Mouse (Mus musculus): Measurements from ENCODE around the gene Slco1a5. TPM values are rescaled to one million over a fixed set of nuclear protein-coding genes. Genes with fewer than 3 reads are reported as not detected.
"Not testable (repeated sequence)": the region's sequence is repeated elsewhere in the genome, so short reads cannot be mapped to it uniquely, and the experiment has no call there.

The Slco1a5 gene
- polyA plus RNA-seq, 1 experiment from 2014 or later = 0.22 TPM

DNA sequence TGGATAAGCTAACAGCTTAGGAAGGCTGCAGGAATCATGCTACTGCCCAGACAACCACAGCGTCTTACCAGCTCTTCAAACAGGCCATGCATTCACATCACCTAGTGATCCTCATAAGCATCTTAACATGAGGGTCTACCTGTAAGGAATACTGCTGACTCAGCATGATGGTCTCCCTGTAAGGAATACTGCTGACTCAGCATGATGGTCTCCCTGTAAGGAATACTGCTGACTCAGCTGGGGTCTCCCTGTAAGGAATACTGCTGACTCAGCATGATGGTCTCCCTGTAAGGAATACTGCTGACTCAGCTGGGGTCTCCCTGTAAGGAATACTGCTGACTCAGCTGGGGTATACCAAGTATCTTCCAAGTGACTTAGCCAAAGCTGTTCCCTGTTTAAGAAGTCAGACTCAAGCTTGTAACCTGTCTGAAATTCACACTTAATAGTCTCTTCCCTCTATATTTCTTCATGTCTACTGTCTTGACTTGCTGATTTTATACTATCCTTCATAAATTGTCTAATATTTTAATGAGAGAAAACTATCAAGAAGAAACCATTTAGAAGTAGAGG, 72.0 kb downstream of the Slco1a5 start:
- H3K4me1 ChIP-seq; H3K4me2 ChIP-seq; H3K36me3 ChIP-seq (replicated peaks); ATAC-seq (ENCODE audit: low FRiP score); H3K4me3 ChIP-seq (replicated peaks); H3K9me3 ChIP-seq; H3K9ac ChIP-seq; H3K27ac ChIP-seq; H3K27me3 ChIP-seq: not testable (repeated sequence)
- WGBS = 96% methylated on average over 1 of the region's 1 CpGs

DNA sequence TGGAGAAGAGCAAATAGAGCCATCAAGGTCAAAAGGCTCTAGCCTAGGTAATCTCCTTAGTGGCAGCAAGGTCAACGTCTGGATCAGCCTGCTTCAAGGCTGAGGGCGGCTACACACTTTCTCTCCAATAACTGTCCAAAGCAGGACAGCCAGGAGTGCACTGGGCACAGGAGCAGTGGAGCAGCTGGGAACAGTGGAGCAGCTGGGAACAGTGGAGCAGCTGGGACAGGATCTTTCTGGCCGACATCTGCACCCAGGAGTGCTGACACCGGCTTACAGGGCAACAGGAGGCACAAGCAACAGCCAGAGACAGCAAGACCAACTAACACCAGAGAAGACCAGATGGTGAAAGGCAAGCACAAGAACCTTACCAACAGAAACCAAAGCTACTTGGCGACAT, 77.7 kb downstream of the Slco1a5 start:
- Histone ChIP-seq H3K4me3 (replicated peaks) (no peak overlapping the region), H3K4me2 (no peak overlapping the region), H3K36me3 (replicated peaks) (no peaks in the 10 kb centered on the region), H3K27ac (no peak overlapping the region), H3K4me1 (no peaks in the 10 kb centered on the region), H3K9me3 (no peaks in the 10 kb centered on the region), H3K27me3 (no peaks in the 10 kb centered on the region), H3K9ac (no peak overlapping the region)
- ATAC-seq (ENCODE audit: low FRiP score) = no peak
- WGBS = 88% methylated on average over 5 of the region's 5 CpGs

DNA sequence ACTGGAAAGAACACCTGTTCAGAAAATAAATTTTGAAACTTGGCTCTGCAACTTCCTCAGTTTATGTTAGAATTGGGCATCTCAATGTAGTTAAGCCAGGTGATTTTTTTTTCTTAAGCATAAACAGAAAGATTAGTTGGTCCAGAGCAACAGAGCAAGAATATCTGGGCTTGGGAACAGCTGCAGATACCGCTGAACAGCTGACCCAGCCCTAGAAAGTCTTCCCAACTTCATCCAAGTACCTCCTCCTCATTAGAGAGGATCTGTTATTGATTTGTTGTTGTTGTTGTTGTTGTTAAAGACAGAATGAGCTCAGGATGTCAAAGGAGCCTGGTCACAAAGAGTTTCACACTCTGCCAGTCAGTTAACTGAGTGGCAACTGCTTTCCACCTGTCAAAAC, 83.3 kb downstream of the Slco1a5 start:
- no peaks in the 10 kb centered on the region for H3K4me1 ChIP-seq
- no peaks in the 10 kb centered on the region for H3K27me3 ChIP-seq
- WGBS = 71% methylated on average over 1 of the region's 1 CpGs
- H3K9ac ChIP-seq = no peak overlapping the region
- H3K4me2 ChIP-seq = no peak overlapping the region
- H3K9me3 ChIP-seq = no peaks in the 10 kb centered on the region
- H3K36me3 ChIP-seq (replicated peaks) = no peaks in the 10 kb centered on the region
- H3K27ac ChIP-seq = no peak overlapping the region
- no peak for ATAC-seq (ENCODE audit: low FRiP score)
- H3K4me3 ChIP-seq (replicated peaks) = no peak overlapping the region

DNA sequence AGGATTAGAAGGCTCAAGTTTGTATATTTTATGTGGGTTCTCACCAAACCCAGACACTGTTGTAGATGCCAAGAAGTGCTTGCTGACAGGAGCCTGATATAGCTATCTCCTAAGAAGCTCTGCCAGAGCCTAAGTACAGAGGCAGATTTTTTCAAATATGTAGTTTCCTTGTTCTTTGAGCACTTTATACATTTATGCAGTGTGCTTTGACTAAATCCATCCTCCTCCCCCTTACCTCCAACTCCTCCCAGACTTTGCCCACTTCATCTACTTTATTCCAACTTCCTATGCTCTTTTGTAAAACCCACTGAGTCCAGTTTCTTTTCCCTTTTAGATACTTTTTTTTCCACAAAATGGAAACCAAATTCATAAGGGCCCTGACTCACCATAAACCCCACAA, 102.6 kb downstream of the Slco1a5 start:
- Histone ChIP-seq H3K9ac (no peak overlapping the region), H3K27ac (no peak overlapping the region)

DNA sequence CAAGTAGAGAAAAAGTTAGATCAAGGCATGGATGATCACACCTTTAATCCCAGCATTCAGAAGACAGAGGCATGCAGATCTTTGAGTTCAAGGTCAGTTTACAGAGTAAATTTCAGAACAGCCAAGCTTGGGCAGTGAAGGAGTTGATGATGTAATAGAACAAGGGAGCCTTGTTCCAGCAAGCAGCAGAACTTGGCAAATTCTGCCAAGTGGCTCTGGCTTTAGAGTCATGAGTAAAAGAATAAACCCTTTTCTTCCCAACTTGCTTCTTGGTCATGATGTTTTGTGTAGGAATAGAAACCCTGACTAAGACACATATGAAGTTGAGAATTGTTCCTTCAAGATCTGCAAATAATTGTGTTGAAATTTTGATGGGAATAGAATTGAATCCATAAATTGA, 111.0 kb downstream of the Slco1a5 start:
- Histone ChIP-seq H3K27me3 (no peaks in the 10 kb centered on the region), H3K27ac (no peak overlapping the region), H3K9me3 (no peaks in the 10 kb centered on the region), H3K4me1 (no peaks in the 10 kb centered on the region), H3K4me3 (replicated peaks) (no peak overlapping the region), H3K36me3 (replicated peaks) (no peaks in the 10 kb centered on the region), H3K9ac (no peak overlapping the region), H3K4me2 (no peak overlapping the region)
- ATAC-seq (ENCODE audit: low FRiP score) = no peak

More for the DNA sequence above, 102.6 kb downstream of the Slco1a5 start:
- H3K9me3 ChIP-seq = no peaks in the 10 kb centered on the region
- no peak overlapping the region for H3K4me3 ChIP-seq (replicated peaks)
- H3K4me2 ChIP-seq = no peak overlapping the region
- no peak for ATAC-seq (ENCODE audit: low FRiP score)
- H3K36me3 ChIP-seq (replicated peaks) = no peaks in the 10 kb centered on the region
- H3K27me3 ChIP-seq = no peaks in the 10 kb centered on the region
- H3K4me1 ChIP-seq = no peaks in the 10 kb centered on the region

DNA sequence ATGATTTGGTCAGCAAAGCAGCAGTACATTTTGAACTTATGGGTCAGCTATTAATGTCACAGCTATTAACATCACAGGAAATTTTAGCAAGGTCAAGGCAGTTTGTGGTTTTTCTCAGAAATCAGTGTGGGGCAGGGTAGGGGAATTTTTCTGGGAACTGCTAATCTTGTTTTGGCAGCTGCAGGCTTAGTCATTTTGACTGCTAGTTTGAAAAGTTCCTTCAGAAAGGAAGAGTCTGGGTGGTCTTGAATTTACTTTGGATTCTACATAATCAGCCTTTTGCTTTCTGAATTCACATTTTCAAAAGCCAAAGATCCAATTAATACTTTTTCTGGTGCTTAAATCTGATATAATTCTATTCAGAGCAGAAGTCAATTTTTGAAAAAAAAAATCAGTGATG, 113.0 kb downstream of the Slco1a5 start:
- no peak overlapping the region for H3K9ac ChIP-seq
- no peaks in the 10 kb centered on the region for H3K4me1 ChIP-seq
- no peak overlapping the region for H3K4me2 ChIP-seq
- H3K36me3 ChIP-seq (replicated peaks) = no peaks in the 10 kb centered on the region
- no peak for ATAC-seq (ENCODE audit: low FRiP score)
- H3K4me3 ChIP-seq (replicated peaks) = no peak overlapping the region
- no peaks in the 10 kb centered on the region for H3K9me3 ChIP-seq
- no peak overlapping the region for H3K27ac ChIP-seq
- H3K27me3 ChIP-seq = no peaks in the 10 kb centered on the region

DNA sequence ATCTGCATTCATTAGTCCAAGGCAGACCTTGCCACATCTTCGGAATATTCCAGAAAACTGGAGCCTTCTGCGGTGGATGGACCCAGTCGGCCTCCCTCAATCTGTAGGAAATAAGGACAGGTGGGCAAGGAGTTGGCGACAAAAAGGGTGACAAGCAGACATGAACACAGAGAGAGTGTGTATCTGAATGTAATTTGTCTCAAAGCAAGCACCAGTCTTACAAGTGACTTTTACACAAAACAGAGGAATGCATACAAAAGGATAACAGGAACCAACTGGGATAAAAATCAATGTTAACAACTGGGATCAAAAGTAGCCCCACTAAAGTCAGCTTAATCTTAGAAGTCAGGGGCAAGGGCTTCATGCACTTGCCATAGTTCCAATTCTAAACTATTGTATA, 114.4 kb downstream of the Slco1a5 start, which contains the start of gene Slco1a6:
Gene Slco1a6, minus strand, starts transcription at position 101 of the 400 bp plus-strand sequence.
- Histone ChIP-seq H3K4me1 (no peaks in the 10 kb centered on the region), H3K4me3 (replicated peaks) (no peak within 1 kb of the TSS), H3K9me3 (no peaks in the 10 kb centered on the region), H3K36me3 (replicated peaks) (no peaks in the 10 kb centered on the region), H3K27ac (no peak within 1 kb of the TSS), H3K27me3 (no peaks in the 10 kb centered on the region), H3K9ac (no peak within 1 kb of the TSS), H3K4me2 (no peak within 1 kb of the TSS)
- WGBS = 91% methylated on average over 4 of the region's 4 CpGs
- no peak for ATAC-seq (ENCODE audit: low FRiP score)

DNA sequence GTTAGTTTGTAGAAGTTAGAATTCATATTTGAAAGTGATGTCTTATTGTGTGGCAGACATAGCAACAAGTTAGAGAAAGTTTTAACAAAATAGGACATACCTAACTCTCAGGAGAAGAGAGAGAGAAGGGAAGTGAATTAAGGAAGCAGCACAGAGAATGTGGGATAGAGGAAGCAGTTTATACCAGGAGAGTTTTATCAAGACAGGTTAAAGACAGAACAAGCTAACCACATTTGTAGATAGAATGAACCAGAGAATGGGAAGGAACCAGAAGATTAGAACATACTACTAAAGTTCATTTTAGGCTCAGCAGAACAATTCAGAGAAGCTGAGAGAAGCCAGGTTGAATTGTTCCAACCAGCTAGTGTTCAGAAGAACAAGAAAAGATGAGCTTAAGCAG, 122.3 kb downstream of the Slco1a5 start:
- no peaks in the 10 kb centered on the region for H3K4me1 ChIP-seq
- no peak overlapping the region for H3K4me2 ChIP-seq
- no peak overlapping the region for H3K27ac ChIP-seq
- no peaks in the 10 kb centered on the region for H3K9me3 ChIP-seq
- no peaks in the 10 kb centered on the region for H3K36me3 ChIP-seq (replicated peaks)
- no peak overlapping the region for H3K4me3 ChIP-seq (replicated peaks)
- H3K27me3 ChIP-seq = no peaks in the 10 kb centered on the region
- no peak overlapping the region for H3K9ac ChIP-seq
- ATAC-seq (ENCODE audit: low FRiP score) = no peak

DNA sequence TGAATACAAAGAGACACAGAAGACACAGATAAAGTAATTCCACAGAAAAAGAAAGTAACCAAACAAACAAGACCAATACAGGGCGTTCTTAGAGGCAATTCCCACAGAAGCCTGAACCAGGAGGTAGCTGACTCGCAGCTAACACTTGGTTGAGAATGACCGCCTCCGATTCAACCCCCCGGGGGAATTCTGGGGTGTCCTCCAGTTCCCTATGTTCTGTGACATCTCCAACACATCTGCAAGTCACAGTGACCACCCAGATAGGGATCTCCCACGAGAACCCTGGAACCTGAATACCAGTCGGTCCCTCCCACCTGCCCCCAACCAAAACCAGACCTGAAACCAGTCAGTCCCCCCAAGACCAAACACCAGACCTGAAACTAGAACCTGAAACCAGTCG, 128.5 kb downstream of the Slco1a5 start:
- no peak overlapping the region for H3K9ac ChIP-seq

DNA sequence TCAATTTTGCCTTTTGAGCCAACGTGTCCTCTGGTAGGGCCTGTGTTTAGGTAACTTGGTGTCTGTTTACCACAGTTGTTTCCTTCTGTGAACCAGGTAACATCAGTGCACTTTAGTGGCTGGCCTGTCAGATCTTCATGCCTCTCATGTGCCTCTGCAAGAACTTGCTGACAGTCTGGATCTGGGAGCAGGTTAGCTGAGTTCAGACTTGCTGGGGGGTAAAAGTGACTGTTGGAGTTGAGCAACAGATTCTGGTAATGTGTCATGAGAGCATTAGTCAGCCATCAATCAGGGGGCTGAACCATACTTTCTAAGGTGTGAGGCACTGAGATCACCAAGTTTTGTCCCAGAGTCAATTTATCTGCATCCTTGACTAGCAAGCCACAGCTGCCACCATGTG, 130.8 kb downstream of the Slco1a5 start:
- 85% methylated on average over 1 of the region's 1 CpGs for WGBS
- no peaks in the 10 kb centered on the region for H3K4me1 ChIP-seq

More for the DNA sequence above, 128.5 kb downstream of the Slco1a5 start:
- no peak overlapping the region for H3K27ac ChIP-seq
- H3K4me3 ChIP-seq (replicated peaks) = no peak overlapping the region
- H3K4me1 ChIP-seq = no peaks in the 10 kb centered on the region
- no peaks in the 10 kb centered on the region for H3K9me3 ChIP-seq
- no peak for ATAC-seq (ENCODE audit: low FRiP score)
- H3K4me2 ChIP-seq = no peak overlapping the region
- WGBS = 92% methylated on average over 8 of the region's 8 CpGs
- H3K36me3 ChIP-seq (replicated peaks) = no peaks in the 10 kb centered on the region
- H3K27me3 ChIP-seq = no peaks in the 10 kb centered on the region

DNA sequence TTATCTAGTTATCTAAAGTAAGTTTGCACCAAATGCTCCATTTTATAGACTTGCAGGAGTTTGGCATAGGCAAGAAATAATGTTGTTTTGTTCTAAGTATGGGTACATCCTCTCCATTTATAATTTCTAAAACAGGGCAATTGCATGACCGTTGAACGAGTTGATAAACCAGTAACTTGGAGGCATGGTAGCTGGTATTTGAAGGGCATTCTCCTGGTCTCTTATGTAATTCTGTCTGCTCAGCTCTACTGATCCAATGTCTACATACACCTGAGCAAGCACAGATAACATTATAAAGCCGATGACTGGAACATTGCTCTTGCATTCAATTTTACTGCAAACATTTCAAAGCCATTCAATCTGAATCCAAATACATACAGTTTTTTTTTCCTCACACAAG, 135.4 kb downstream of the Slco1a5 start:
- Histone ChIP-seq H3K9ac (no peak overlapping the region), H3K4me1 (no peaks in the 10 kb centered on the region), H3K4me3 (replicated peaks) (no peak overlapping the region), H3K9me3 (no peaks in the 10 kb centered on the region), H3K4me2 (no peak overlapping the region), H3K27me3 (no peaks in the 10 kb centered on the region), H3K36me3 (replicated peaks) (no peaks in the 10 kb centered on the region), H3K27ac (no peak overlapping the region)
- ATAC-seq (ENCODE audit: low FRiP score) = no peak
- 92% methylated on average over 3 of the region's 3 CpGs for WGBS

More for the DNA sequence above, 130.8 kb downstream of the Slco1a5 start:
- no peak for ATAC-seq (ENCODE audit: low FRiP score)
- H3K36me3 ChIP-seq (replicated peaks) = no peaks in the 10 kb centered on the region
- H3K4me3 ChIP-seq (replicated peaks) = no peak overlapping the region
- no peak overlapping the region for H3K9ac ChIP-seq
- no peaks in the 10 kb centered on the region for H3K9me3 ChIP-seq
- H3K27me3 ChIP-seq = no peaks in the 10 kb centered on the region
- no peak overlapping the region for H3K4me2 ChIP-seq
- no peak overlapping the region for H3K27ac ChIP-seq

DNA sequence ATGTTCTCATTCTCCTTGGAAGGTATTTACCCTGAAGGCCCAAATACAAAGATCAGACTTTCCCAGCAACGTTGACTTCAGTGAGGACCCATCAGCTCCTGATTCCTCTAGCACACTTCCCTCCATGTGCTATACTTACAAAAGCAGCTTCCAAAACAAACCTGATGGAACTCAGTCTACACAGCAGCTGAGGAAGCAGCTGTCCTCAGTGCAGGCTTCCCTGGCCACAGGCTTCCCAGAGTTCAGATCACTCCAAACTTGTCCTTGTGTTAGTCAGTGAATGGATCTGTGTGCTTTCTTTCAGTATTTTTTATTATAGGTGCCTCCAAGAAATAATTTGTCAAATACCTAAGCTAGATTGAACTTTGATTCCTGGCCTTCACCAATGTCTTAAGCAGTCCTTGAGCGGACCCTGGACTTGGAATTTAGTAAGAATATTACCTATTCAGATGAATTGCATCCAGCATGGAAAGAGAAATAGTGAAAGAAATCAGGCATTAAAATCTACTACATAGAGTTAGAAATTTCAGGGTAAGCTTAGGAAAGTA, 136.8 kb downstream of the Slco1a5 start:
- no peak overlapping the region for H3K4me3 ChIP-seq (replicated peaks)
- H3K9ac ChIP-seq = no peak overlapping the region
- H3K27ac ChIP-seq = no peak overlapping the region
- 84% methylated on average over 2 of the region's 2 CpGs for WGBS
- no peak overlapping the region for H3K4me2 ChIP-seq
- H3K27me3 ChIP-seq = no peaks in the 10 kb centered on the region
- H3K4me1 ChIP-seq = no peaks in the 10 kb centered on the region
- H3K9me3 ChIP-seq = no peaks in the 10 kb centered on the region
- ATAC-seq (ENCODE audit: low FRiP score) = no peak
- H3K36me3 ChIP-seq (replicated peaks) = no peaks in the 10 kb centered on the region

Measured in forebrain, embryonic 12.5 days (tissue).